Mouse (Mus musculus) brain, embryonic 14.5 days (tissue): ENCODE data around the gene Cby3.

Experiments used
- CTCF ChIP-seq: fragments of 200-500 bp; IDR thresholded peaks from 2 replicates; pipeline ENCODE4 v1.5.1; 2012; ENCODE audit warnings: inconsistent platforms, mild to moderate bottlenecking, moderate library complexity, borderline replicate concordance; ENCODE audit not compliant: insufficient read depth, insufficient read length; ENCODE audit errors: extremely low read depth
- POLR2A ChIP-seq: fragments of 200-500 bp; IDR thresholded peaks from 2 replicates; pipeline ENCODE4 v1.6.1; 2012; ENCODE audit warnings: mild to moderate bottlenecking, inconsistent platforms, borderline replicate concordance; ENCODE audit not compliant: poor library complexity, insufficient read depth, insufficient read length, severe bottlenecking; ENCODE audit errors: extremely low read depth

GRCm38 (mm10) chr11:50389616-50390015 lies 35.4 kb downstream of the Cby3 start:
- TF ChIP-seq CTCF (no peak), POLR2A (no peak)
